Mouse (Mus musculus): ENCODE data around the gene Map4k4. TPM values are rescaled to one million over a fixed set of nuclear protein-coding genes. Genes with fewer than 3 reads are reported as not detected.

The Map4k4 gene
- polyA plus RNA-seq, 1 experiment from 2014 or later = 56.6 TPM

- H3K36me3 ChIP-seq (ENCODE audit: control insufficient read depth, insufficient read depth, low read length) = peaks cover 65% of the 10 kb centered on the region
- 92% methylated on average over 27 of the region's 27 CpGs for WGBS
- no peaks in the 10 kb centered on the region for H3K27me3 ChIP-seq (ENCODE audit: control insufficient read depth, insufficient read depth, low read length)
- peak; percentile 15; the same call in 1 of the 2 replicates for ATAC-seq (ENCODE audit: low read depth)
- no peak overlapping the region for H3K27ac ChIP-seq (ENCODE audit: low read depth, low read length)
- H3K9ac ChIP-seq (replicated peaks; ENCODE audit: low read depth, low read length) = no peak overlapping the region
- H3K4me1 ChIP-seq (ENCODE audit: control insufficient read depth, insufficient read depth, low read length) = no peaks in the 10 kb centered on the region
- H3K9me3 ChIP-seq (ENCODE audit: control insufficient read depth, low read length) = no peaks in the 10 kb centered on the region
- H3K4me3 ChIP-seq (ENCODE audit: low read depth, low read length) = no peak overlapping the region
- no peak overlapping the region for H3K4me2 ChIP-seq (ENCODE audit: low read depth, low read length)
Observed at GRCm38 (mm10) chr1:40024554-40025320, 124.0 kb downstream of the Map4k4 start.

DNA sequence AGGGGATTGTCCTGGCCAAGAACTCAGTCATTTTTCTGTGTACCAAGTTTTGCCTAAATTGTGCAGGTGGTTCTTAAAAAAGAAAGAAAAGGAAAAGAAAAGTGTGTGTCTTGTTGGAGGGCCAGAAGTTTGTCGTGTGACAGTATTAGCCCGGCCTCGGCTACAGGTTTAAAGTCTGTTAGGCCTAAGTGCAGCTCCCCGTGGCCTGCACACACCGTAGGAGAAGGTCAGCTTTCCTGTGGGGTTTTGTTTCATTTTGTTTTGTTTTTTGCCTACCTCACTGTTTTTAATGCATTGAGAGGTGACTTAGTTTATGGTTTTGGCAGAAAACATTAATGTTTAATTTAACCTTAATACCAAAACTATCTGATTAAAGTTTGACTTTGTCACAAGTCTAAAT lies 124.7 kb downstream of the Map4k4 start:
- Histone ChIP-seq H3K4me1 (ENCODE audit: control insufficient read depth, insufficient read depth, low read length) (no peaks in the 10 kb centered on the region), H3K4me2 (ENCODE audit: low read depth, low read length) (no peak overlapping the region), H3K4me3 (ENCODE audit: low read depth, low read length) (no peak overlapping the region), H3K36me3 (ENCODE audit: control insufficient read depth, insufficient read depth, low read length) (peaks cover 58% of the 10 kb centered on the region), H3K27me3 (ENCODE audit: control insufficient read depth, insufficient read depth, low read length) (no peaks in the 10 kb centered on the region), H3K9ac (replicated peaks; ENCODE audit: low read depth, low read length) (no peak overlapping the region), H3K27ac (ENCODE audit: low read depth, low read length) (no peak overlapping the region), H3K9me3 (ENCODE audit: control insufficient read depth, low read length) (no peaks in the 10 kb centered on the region)
- no peak for ATAC-seq (ENCODE audit: low read depth)
- WGBS = 94% methylated on average over 5 of the region's 5 CpGs

- Histone ChIP-seq H3K9ac (replicated peaks; ENCODE audit: low read depth, low read length) (no peak overlapping the region), H3K4me1 (ENCODE audit: control insufficient read depth, insufficient read depth, low read length) (no peaks in the 10 kb centered on the region), H3K9me3 (ENCODE audit: control insufficient read depth, low read length) (no peaks in the 10 kb centered on the region), H3K27me3 (ENCODE audit: control insufficient read depth, insufficient read depth, low read length) (no peaks in the 10 kb centered on the region), H3K36me3 (ENCODE audit: control insufficient read depth, insufficient read depth, low read length) (peaks cover 47% of the 10 kb centered on the region), H3K4me2 (ENCODE audit: low read depth, low read length) (no peak overlapping the region), H3K27ac (ENCODE audit: low read depth, low read length) (no peak overlapping the region), H3K4me3 (ENCODE audit: low read depth, low read length) (no peak overlapping the region)
- WGBS = 87% methylated on average over 7 of the region's 7 CpGs
- no peak for ATAC-seq (ENCODE audit: low read depth)
Observed at GRCm38 (mm10) chr1:40027116-40027620, 126.5 kb downstream of the Map4k4 start.

DNA sequence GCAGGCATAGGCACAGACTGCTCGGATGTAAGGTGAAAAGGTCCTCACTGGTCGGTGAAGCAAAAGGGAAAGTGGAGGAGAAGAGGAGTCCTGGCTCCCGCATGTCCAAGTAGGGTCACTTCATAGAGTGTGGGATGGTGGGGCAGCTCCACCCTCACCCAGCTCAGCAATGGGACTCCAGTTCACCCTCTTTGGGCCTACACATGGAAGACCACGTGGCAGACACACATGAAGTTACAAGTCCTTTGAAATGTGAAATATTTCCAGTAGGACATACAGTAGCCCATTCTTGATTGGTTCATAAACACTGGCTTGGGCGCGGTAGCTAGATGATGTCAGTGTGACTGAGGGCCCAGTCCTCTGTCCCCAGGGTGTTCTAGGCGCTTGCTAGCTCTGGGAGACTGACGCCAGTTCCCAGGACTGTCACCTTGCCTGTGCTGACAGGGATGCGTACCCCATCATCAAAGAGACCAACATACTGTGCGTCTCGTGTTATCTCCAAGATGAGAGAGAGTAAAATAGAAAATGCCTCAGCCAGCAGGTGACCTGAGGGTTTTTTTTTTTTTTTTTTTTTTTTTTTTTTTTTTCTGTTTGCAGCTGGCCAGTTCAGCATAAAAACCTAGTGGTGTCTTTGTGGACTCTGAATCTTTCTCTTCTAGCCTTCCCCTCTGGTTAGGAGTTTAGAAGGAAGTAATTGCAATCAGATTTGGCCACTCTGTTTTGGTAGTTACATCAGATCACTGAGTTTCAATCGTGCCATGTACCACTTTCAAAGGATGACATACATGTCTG lies 127.7 kb downstream of the Map4k4 start:
- Histone ChIP-seq H3K27me3 (ENCODE audit: control insufficient read depth, insufficient read depth, low read length) (no peaks in the 10 kb centered on the region), H3K36me3 (ENCODE audit: control insufficient read depth, insufficient read depth, low read length) (peaks cover 34% of the 10 kb centered on the region), H3K4me3 (ENCODE audit: low read depth, low read length) (no peak overlapping the region), H3K27ac (ENCODE audit: low read depth, low read length) (no peak overlapping the region), H3K9me3 (ENCODE audit: control insufficient read depth, low read length) (no peaks in the 10 kb centered on the region), H3K4me2 (ENCODE audit: low read depth, low read length) (no peak overlapping the region), H3K9ac (replicated peaks; ENCODE audit: low read depth, low read length) (no peak overlapping the region), H3K4me1 (ENCODE audit: control insufficient read depth, insufficient read depth, low read length) (no peaks in the 10 kb centered on the region)
- 93% methylated on average over 12 of the region's 12 CpGs for WGBS
- ATAC-seq (ENCODE audit: low read depth) = no peak

GRCm38 (mm10) chr1:40029597-40029996 lies 128.9 kb downstream of the Map4k4 start:
- no peak overlapping the region for H3K27ac ChIP-seq (ENCODE audit: low read depth, low read length)
- H3K4me2 ChIP-seq (ENCODE audit: low read depth, low read length) = no peak overlapping the region
- no peak overlapping the region for H3K9ac ChIP-seq (replicated peaks; ENCODE audit: low read depth, low read length)
- no peaks in the 10 kb centered on the region for H3K27me3 ChIP-seq (ENCODE audit: control insufficient read depth, insufficient read depth, low read length)
- no peaks in the 10 kb centered on the region for H3K9me3 ChIP-seq (ENCODE audit: control insufficient read depth, low read length)
- peaks cover 22% of the 10 kb centered on the region for H3K36me3 ChIP-seq (ENCODE audit: control insufficient read depth, insufficient read depth, low read length)
- no peak overlapping the region for H3K4me3 ChIP-seq (ENCODE audit: low read depth, low read length)
- no peaks in the 10 kb centered on the region for H3K4me1 ChIP-seq (ENCODE audit: control insufficient read depth, insufficient read depth, low read length)
- WGBS = 94% methylated on average over 5 of the region's 5 CpGs
- ATAC-seq (ENCODE audit: low read depth) = no peak

DNA sequence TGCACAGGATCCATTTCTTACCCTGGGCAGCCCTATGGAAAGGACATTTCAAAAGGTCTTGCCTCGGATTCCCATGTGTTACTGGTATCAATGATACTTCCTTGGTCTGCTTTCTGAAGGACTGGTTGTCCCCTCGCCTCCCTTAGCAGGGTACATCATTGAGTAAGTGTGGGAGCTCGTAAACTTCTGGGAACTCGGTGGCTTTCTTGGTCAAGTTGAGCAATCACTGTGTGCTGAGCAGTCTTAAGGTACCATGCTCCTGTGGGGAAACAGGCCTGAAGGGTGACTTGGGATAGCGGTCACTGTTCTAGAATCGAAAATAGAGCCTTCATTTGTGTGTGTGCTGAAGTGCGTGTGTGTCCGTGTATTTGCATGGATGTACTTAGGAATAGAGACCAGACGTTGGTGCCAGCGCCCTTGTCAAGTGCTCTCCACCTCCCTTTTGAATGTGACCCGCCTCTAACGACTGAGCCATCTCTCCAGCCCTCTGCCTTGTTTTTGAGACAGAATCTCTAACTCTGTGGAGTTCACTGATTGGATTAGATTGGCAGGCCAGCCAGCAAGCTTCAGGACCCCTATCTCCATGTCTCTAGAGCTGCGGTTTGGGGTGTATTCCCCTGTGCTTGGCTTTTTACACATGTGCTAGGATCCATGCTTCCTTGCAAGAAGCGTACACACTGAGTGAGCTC lies 129.7 kb downstream of the Map4k4 start:
- Histone ChIP-seq H3K4me2 (ENCODE audit: low read depth, low read length) (no peak overlapping the region), H3K9ac (replicated peaks; ENCODE audit: low read depth, low read length) (no peak overlapping the region), H3K27me3 (ENCODE audit: control insufficient read depth, insufficient read depth, low read length) (no peaks in the 10 kb centered on the region), H3K9me3 (ENCODE audit: control insufficient read depth, low read length) (no peaks in the 10 kb centered on the region), H3K36me3 (ENCODE audit: control insufficient read depth, insufficient read depth, low read length) (peaks cover 15% of the 10 kb centered on the region; the same call in 1 of the 2 replicates), H3K4me3 (ENCODE audit: low read depth, low read length) (no peak overlapping the region), H3K27ac (ENCODE audit: low read depth, low read length) (no peak overlapping the region), H3K4me1 (ENCODE audit: control insufficient read depth, insufficient read depth, low read length) (no peaks in the 10 kb centered on the region)
- WGBS = 88% methylated on average over 14 of the region's 14 CpGs
- no peak for ATAC-seq (ENCODE audit: low read depth)

GRCm38 (mm10) chr1:40030976-40031356 lies 130.3 kb downstream of the Map4k4 start:
- ATAC-seq (ENCODE audit: low read depth) = no peak
- peaks cover 11% of the 10 kb centered on the region; the same call in 1 of the 2 replicates for H3K36me3 ChIP-seq (ENCODE audit: control insufficient read depth, insufficient read depth, low read length)

GRCm38 (mm10) chr1:40031626-40032025 lies 130.9 kb downstream of the Map4k4 start:
- no peak overlapping the region for H3K4me3 ChIP-seq (ENCODE audit: low read depth, low read length)
- H3K9ac ChIP-seq (replicated peaks; ENCODE audit: low read depth, low read length) = no peak overlapping the region
- H3K9me3 ChIP-seq (ENCODE audit: control insufficient read depth, low read length) = no peaks in the 10 kb centered on the region
- no peak for ATAC-seq (ENCODE audit: low read depth)
- no peaks in the 10 kb centered on the region for H3K4me1 ChIP-seq (ENCODE audit: control insufficient read depth, insufficient read depth, low read length)
- no peak overlapping the region for H3K27ac ChIP-seq (ENCODE audit: low read depth, low read length)
- no peak overlapping the region for H3K4me2 ChIP-seq (ENCODE audit: low read depth, low read length)
- 91% methylated on average over 2 of the region's 2 CpGs for WGBS
- H3K27me3 ChIP-seq (ENCODE audit: control insufficient read depth, insufficient read depth, low read length) = no peaks in the 10 kb centered on the region
- H3K36me3 ChIP-seq (ENCODE audit: control insufficient read depth, insufficient read depth, low read length) = peaks cover 5% of the 10 kb centered on the region; the same call in 1 of the 2 replicates

More at GRCm38 (mm10) chr1:40030976-40031356, 130.3 kb downstream of the Map4k4 start:
- Histone ChIP-seq H3K27ac (ENCODE audit: low read depth, low read length) (no peak overlapping the region), H3K4me1 (ENCODE audit: control insufficient read depth, insufficient read depth, low read length) (no peaks in the 10 kb centered on the region), H3K4me2 (ENCODE audit: low read depth, low read length) (no peak overlapping the region), H3K4me3 (ENCODE audit: low read depth, low read length) (no peak overlapping the region), H3K27me3 (ENCODE audit: control insufficient read depth, insufficient read depth, low read length) (no peaks in the 10 kb centered on the region), H3K9ac (replicated peaks; ENCODE audit: low read depth, low read length) (no peak overlapping the region), H3K9me3 (ENCODE audit: control insufficient read depth, low read length) (no peaks in the 10 kb centered on the region)
- 92% methylated on average over 8 of the region's 8 CpGs for WGBS

All from neural tube, embryonic 14.5 days (tissue).